Mouse (Mus musculus): ENCODE measurements around the gene Taf1b. TPM values are rescaled to one million over a fixed set of nuclear protein-coding genes. Genes with fewer than 3 reads are reported as not detected.
"Not testable (repeated sequence)": the region's sequence is repeated elsewhere in the genome, so short reads cannot be mapped to it uniquely, and the experiment has no call there.

Gene Taf1b
- polyA plus RNA-seq, 1 experiment from 2014 or later: 34.1 TPM

- H3K36me3 ChIP-seq; H3K27me3 ChIP-seq; H3K4me1 ChIP-seq (replicated peaks); H3K9me3 ChIP-seq: not testable (repeated sequence)
- Histone ChIP-seq H3K9ac (peak overlapping the region; percentile 77), H3K27ac (replicated peaks) (peak overlapping the region; percentile 75), H3K4me3 (peak overlapping the region; percentile 75), H3K4me2 (peak overlapping the region; percentile 65)
- ATAC-seq (ENCODE audit: low FRiP score, low read depth): peak; percentile 27
- WGBS: 3% methylated on average over 9 of the region's 9 CpGs
These were observed 804 bp downstream of the Taf1b start for GRCm38 (mm10) chr12:24498841-24499485.

DNA sequence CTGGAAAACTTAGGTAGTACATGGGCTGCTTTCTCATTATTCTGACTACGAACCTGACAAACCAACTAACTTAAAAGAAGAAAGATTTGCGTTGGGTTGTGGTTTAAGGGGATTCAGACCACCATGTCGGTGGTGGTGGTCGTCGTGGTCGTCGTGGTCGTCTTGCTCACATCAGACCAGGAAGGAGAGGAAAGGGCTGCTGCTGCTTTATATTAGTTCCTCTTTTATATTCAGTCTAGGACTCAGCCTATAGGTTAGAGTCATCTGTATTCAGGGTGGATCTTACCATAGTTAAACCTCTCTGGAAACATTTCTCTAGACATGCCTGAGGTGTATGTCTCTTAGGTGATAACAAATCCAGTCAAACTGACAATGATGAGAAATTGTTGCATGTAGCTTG is 19.0 kb downstream of the Taf1b start:
- WGBS: 95% methylated on average over 8 of the region's 8 CpGs
- Histone ChIP-seq H3K27ac (replicated peaks) (no peak overlapping the region), H3K4me3 (no peak overlapping the region), H3K27me3 (no peaks in the 10 kb centered on the region), H3K9me3 (no peaks in the 10 kb centered on the region), H3K36me3 (peaks cover 63% of the 10 kb centered on the region), H3K4me2 (no peak overlapping the region), H3K9ac (no peak overlapping the region), H3K4me1 (replicated peaks) (no peaks in the 10 kb centered on the region)
- no peak for ATAC-seq (ENCODE audit: low FRiP score, low read depth)

GRCm38 (mm10) chr12:24521076-24521475 is 22.9 kb downstream of the Taf1b start:
- H3K27me3 ChIP-seq: no peaks in the 10 kb centered on the region
- H3K4me1 ChIP-seq (replicated peaks): no peaks in the 10 kb centered on the region
- no peaks in the 10 kb centered on the region for H3K9me3 ChIP-seq
- H3K36me3 ChIP-seq: peaks cover 59% of the 10 kb centered on the region
- H3K4me3 ChIP-seq: no peak overlapping the region
- WGBS: 76% methylated on average over 3 of the region's 3 CpGs
- H3K9ac ChIP-seq: no peak overlapping the region
- H3K4me2 ChIP-seq: no peak overlapping the region
- no peak for ATAC-seq (ENCODE audit: low FRiP score, low read depth)
- H3K27ac ChIP-seq (replicated peaks): no peak overlapping the region

DNA sequence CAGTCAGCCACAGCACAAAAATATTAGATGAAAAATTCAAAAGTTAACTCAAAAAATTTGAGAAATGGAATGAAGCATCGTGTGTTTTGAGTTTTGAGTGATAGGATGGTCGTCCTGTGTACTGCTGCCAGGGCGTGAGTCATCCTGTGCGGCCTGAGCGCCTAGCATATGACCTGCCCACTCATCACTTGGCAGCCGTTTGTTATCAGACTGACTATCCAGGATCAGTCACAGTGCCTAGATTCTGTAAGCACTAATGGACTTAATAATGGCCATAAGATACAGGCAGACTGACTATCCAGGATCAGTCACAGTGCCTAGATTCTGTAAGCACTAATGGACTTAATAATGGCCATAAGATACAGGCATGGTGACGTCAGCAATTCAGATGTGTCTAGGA is 26.9 kb downstream of the Taf1b start:
- not testable (repeated sequence) for H3K27ac ChIP-seq (replicated peaks); H3K9me3 ChIP-seq; H3K4me1 ChIP-seq (replicated peaks); H3K4me2 ChIP-seq; H3K4me3 ChIP-seq; H3K9ac ChIP-seq; H3K27me3 ChIP-seq; ATAC-seq (ENCODE audit: low FRiP score, low read depth)
- WGBS: 91% methylated on average over 7 of the region's 7 CpGs
- peaks cover 29% of the 10 kb centered on the region for H3K36me3 ChIP-seq

GRCm38 (mm10) chr12:24536390-24536789 is 38.2 kb downstream of the Taf1b start:
- Histone ChIP-seq H3K4me2 (no peak overlapping the region), H3K4me1 (replicated peaks) (no peaks in the 10 kb centered on the region), H3K27me3 (no peaks in the 10 kb centered on the region), H3K27ac (replicated peaks) (no peak overlapping the region), H3K9me3 (no peaks in the 10 kb centered on the region), H3K4me3 (no peak overlapping the region), H3K36me3 (peaks cover 11% of the 10 kb centered on the region), H3K9ac (no peak overlapping the region)
- WGBS: 66% methylated on average over 5 of the region's 5 CpGs
- ATAC-seq (ENCODE audit: low FRiP score, low read depth): no peak

DNA sequence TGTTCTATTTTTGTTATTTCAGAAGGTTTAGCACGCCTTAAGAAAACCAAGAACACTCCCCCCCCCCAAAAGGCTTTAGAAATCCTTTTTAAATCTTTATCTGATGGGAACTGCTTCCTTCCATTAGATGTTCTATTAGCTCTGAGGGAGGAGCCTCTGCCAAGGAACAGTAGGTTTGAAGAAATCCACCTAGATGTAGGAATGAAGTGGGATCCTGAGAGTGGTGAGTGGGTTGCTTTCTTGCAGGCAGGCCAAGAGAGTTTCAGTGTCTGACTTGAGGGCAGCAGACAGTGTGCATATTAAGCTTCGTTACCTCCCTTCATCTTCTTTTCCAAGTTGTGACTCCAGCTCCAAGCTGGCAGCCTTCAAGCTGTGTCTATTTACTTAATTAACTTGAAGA is 39.0 kb downstream of the Taf1b start:
- no peak overlapping the region for H3K9ac ChIP-seq
- H3K4me2 ChIP-seq: no peak overlapping the region
- peak overlapping the region; percentile 25; the same call in 1 of the 2 replicates for H3K27ac ChIP-seq (replicated peaks)
- H3K4me3 ChIP-seq: no peak overlapping the region
- no peaks in the 10 kb centered on the region for H3K27me3 ChIP-seq
- no peaks in the 10 kb centered on the region for H3K4me1 ChIP-seq (replicated peaks)
- 54% methylated on average over 2 of the region's 2 CpGs for WGBS
- no peaks in the 10 kb centered on the region for H3K9me3 ChIP-seq
- peaks cover 4% of the 10 kb centered on the region; the same call in 1 of the 2 replicates for H3K36me3 ChIP-seq
- ATAC-seq (ENCODE audit: low FRiP score, low read depth): no peak

- Histone ChIP-seq H3K9me3 (no peaks in the 10 kb centered on the region), H3K27ac (replicated peaks) (no peak overlapping the region), H3K4me3 (no peak overlapping the region), H3K4me2 (no peak overlapping the region), H3K36me3 (peaks cover 4% of the 10 kb centered on the region; the same call in 1 of the 2 replicates), H3K27me3 (no peaks in the 10 kb centered on the region), H3K9ac (no peak overlapping the region), H3K4me1 (replicated peaks) (no peaks in the 10 kb centered on the region)
- ATAC-seq (ENCODE audit: low FRiP score, low read depth): 0 out of 2 replicates have a peak, but pooled peaks have one; percentile 45
- WGBS: 66% methylated on average over 4 of the region's 4 CpGs
These were observed 39.8 kb downstream of the Taf1b start for GRCm38 (mm10) chr12:24537965-24538364.

- H3K27ac ChIP-seq (replicated peaks): no peak overlapping the region
- H3K27me3 ChIP-seq: no peaks in the 10 kb centered on the region
- H3K4me3 ChIP-seq: no peak overlapping the region
- H3K4me1 ChIP-seq (replicated peaks): no peaks in the 10 kb centered on the region
- H3K9ac ChIP-seq: no peak overlapping the region
- H3K36me3 ChIP-seq: peaks cover 8% of the 10 kb centered on the region
- no peak for ATAC-seq (ENCODE audit: low FRiP score, low read depth)
- H3K4me2 ChIP-seq: no peak overlapping the region
- H3K9me3 ChIP-seq: no peaks in the 10 kb centered on the region
- 88% methylated on average over 16 of the region's 16 CpGs for WGBS
These were observed 43.4 kb downstream of the Taf1b start for GRCm38 (mm10) chr12:24541426-24542154.

DNA sequence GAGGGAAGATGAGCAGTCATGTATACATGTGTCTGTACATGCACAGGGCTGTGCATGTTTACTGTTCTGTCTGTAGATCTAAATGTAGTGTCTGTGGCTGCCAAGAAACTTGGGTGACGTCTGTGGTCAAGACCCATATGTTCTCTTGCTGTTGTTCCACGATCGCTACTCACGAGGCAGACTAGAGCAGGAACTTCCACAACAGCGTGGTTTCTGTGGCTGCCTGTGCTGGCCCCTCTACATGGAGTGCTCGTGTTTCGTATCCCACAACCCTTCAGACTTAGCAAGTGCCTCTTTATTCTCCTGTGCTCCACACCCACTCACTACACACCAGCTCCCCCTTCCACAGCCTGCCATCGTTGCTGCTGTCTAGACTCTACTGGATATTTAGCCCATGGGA is 49.5 kb downstream of the Taf1b start:
- Histone ChIP-seq H3K36me3 (peaks cover 30% of the 10 kb centered on the region), H3K9me3 (no peaks in the 10 kb centered on the region), H3K27me3 (no peaks in the 10 kb centered on the region), H3K4me3 (no peak overlapping the region), H3K9ac (no peak overlapping the region), H3K27ac (replicated peaks) (no peak overlapping the region), H3K4me2 (no peak overlapping the region), H3K4me1 (replicated peaks) (no peaks in the 10 kb centered on the region)
- no peak for ATAC-seq (ENCODE audit: low FRiP score, low read depth)
- 87% methylated on average over 8 of the region's 8 CpGs for WGBS

DNA sequence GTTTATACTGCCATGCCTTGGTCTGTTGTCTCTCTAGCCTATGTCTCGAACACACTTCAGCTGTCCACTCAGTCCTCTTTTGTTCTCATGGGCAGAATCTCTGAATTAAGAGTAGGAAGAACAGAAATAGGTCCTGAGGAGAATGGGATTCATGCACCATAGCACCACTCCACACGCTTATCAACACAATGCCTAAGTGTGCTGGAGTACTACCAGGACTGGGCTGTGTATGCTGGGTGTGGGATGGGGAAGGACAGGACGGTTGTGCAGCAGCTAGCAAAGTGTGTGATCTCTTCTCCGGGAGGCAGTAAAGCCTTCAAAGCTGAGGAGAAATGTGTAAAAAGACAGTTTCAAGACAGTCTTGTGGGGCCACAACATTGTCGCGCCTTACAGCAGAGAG is 50.7 kb downstream of the Taf1b start:
- WGBS: 91% methylated on average over 6 of the region's 6 CpGs
- H3K27ac ChIP-seq (replicated peaks): no peak overlapping the region
- H3K4me1 ChIP-seq (replicated peaks): no peaks in the 10 kb centered on the region
- no peak overlapping the region for H3K9ac ChIP-seq
- no peak overlapping the region for H3K4me3 ChIP-seq
- H3K36me3 ChIP-seq: peaks cover 33% of the 10 kb centered on the region
- H3K4me2 ChIP-seq: no peak overlapping the region
- no peaks in the 10 kb centered on the region for H3K27me3 ChIP-seq
- H3K9me3 ChIP-seq: no peaks in the 10 kb centered on the region
- ATAC-seq (ENCODE audit: low FRiP score, low read depth): no peak

GRCm38 (mm10) chr12:24552531-24552930 is 54.4 kb downstream of the Taf1b start:
- Histone ChIP-seq H3K4me3 (no peak overlapping the region), H3K36me3 (peaks cover 31% of the 10 kb centered on the region), H3K9ac (no peak overlapping the region), H3K9me3 (no peaks in the 10 kb centered on the region), H3K4me1 (replicated peaks) (no peaks in the 10 kb centered on the region), H3K4me2 (no peak overlapping the region), H3K27me3 (no peaks in the 10 kb centered on the region), H3K27ac (replicated peaks) (no peak overlapping the region)
- 80% methylated on average over 2 of the region's 2 CpGs for WGBS
- no peak for ATAC-seq (ENCODE audit: low FRiP score, low read depth)

DNA sequence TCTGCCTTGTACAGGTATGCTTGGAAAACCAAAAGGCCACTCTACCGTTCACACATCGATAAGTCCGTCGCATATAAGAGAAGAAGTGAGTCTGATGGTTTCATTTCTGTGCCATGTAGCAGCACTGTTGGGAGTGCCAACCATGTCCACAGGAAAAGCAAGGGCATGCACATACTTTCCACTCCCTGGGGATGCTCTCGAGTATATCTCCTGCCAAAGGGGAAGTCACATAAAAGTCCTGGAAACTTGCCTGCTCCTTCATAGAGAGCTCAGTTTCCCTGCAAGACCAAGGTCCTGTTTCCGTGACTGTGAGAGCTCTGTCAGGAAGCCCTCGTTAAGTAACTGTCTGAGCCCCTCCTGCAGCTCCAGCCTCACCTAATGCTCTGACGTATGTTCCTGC is 57.8 kb downstream of the Taf1b start:
- no peak for ATAC-seq (ENCODE audit: low FRiP score, low read depth)
- H3K9ac ChIP-seq: no peak overlapping the region
- no peaks in the 10 kb centered on the region for H3K27me3 ChIP-seq
- peaks cover 14% of the 10 kb centered on the region for H3K36me3 ChIP-seq
- no peaks in the 10 kb centered on the region for H3K4me1 ChIP-seq (replicated peaks)
- no peak overlapping the region for H3K4me2 ChIP-seq
- no peaks in the 10 kb centered on the region for H3K9me3 ChIP-seq
- no peak overlapping the region for H3K27ac ChIP-seq (replicated peaks)
- H3K4me3 ChIP-seq: no peak overlapping the region
- 85% methylated on average over 8 of the region's 8 CpGs for WGBS

Data from hindbrain, embryonic 15.5 days (tissue).